Mouse (Mus musculus) forebrain, postnatal 0 days (tissue): ENCODE data around the gene Cdip1. TPM values are rescaled to one million over a fixed set of nuclear protein-coding genes. Genes with fewer than 3 reads are reported as not detected.

Experiments
- ATAC-seq: fragments of 200-750 bp; cut with Nextera tagmentation; 2 replicates; pipeline ENCODE4 v1.8.0; 2017; ENCODE audit warnings: mild to moderate bottlenecking, moderate library complexity
- DNase-seq: peaks from one replicate; pipeline ENCODE4 v3.0.0-alpha.2; 2015
- H3K27ac ChIP-seq: fragments of 300-500 bp; sonication (generic); 2 replicates; pipeline ENCODE4 v1.5.1; 2014; ENCODE audit warnings: low read depth, mild to moderate bottlenecking, antibody characterized with exemption, low read length, moderate library complexity, mixed read lengths
- H3K27me3 ChIP-seq: fragments of 300-500 bp; sonication (generic); 2 replicates; pipeline ENCODE4 v1.6.1; 2014; ENCODE audit warnings: mild to moderate bottlenecking, low read length, mixed read lengths; ENCODE audit not compliant: insufficient read depth
- H3K36me3 ChIP-seq: fragments of 300-500 bp; sonication (generic); 2 replicates; pipeline ENCODE4 v1.6.1; 2014; ENCODE audit warnings: mild to moderate bottlenecking, moderate library complexity; ENCODE audit not compliant: insufficient read depth
- H3K4me1 ChIP-seq: fragments of 300-500 bp; sonication (generic); 2 replicates; pipeline ENCODE4 v1.6.1; 2014; ENCODE audit warnings: antibody characterized with exemption; ENCODE audit not compliant: insufficient read depth
- H3K4me2 ChIP-seq: fragments of 300-500 bp; sonication (generic); 2 replicates; pipeline ENCODE4 v1.6.1; 2014; ENCODE audit warnings: low read depth, mild to moderate bottlenecking, moderate library complexity
- H3K4me3 ChIP-seq: fragments of 300-500 bp; sonication (generic); 2 replicates; pipeline ENCODE4 v1.5.1; 2014; ENCODE audit warnings: low read depth, low read length, mixed read lengths
- H3K9ac ChIP-seq: fragments of 300-500 bp; sonication (generic); 2 replicates; pipeline ENCODE4 v1.6.1; 2014; ENCODE audit warnings: mild to moderate bottlenecking
- H3K9me3 ChIP-seq: fragments of 300-500 bp; sonication (generic); 2 replicates; pipeline ENCODE4 v1.6.1; 2016; ENCODE audit warnings: low read length
- CTCF ChIP-seq: sonication (generic); IDR thresholded peaks from 2 replicates; pipeline ENCODE4 v1.5.1; 2016; ENCODE audit warnings: antibody characterized with exemption, control low read depth, low read depth
- WGBS: fragments of 180-500 bp; shearing (Covaris S2); extraction: QIAGEN DNeasy Blood & Tissue Kit; methylation state at CpG from one replicate; pipeline ENCODE4 v1.1.7; 2014; 5-methylcytosine and 5-hydroxymethylcytosine counted together
- polyA plus RNA-seq: library from polyadenylated mRNA; unstranded; fragments of >200 nt; fragmentation: Nextera tagmentation; extraction: Ambion mirVana; gene quantifications from 2 replicates; pipeline ENCODE4 v1.2.1, GENCODE M21; 2015
- total RNA-seq: library from RNA; depleted of rRNA; stranded (reverse); fragments of >200 nt; gene quantifications from 2 replicates; pipeline ENCODE4 v1.2.3, GENCODE M21; 2014

The Cdip1 gene
- total and polyA plus RNA-seq, 2 experiments from 2014 or later: 99.0 to 115 TPM

GRCm38 (mm10) chr16:4754045-4754444, 36.0 kb downstream of the Cdip1 start:
- no peak overlapping the region for H3K4me3 ChIP-seq
- TF ChIP-seq CTCF: no peak
- ATAC-seq (no peak), DNase-seq (no peak)
- H3K36me3 ChIP-seq: no peaks in the 10 kb centered on the region
- H3K4me1 ChIP-seq: no peaks in the 10 kb centered on the region
- WGBS: 89% methylated on average over 3 of the region's 3 CpGs
- H3K9me3 ChIP-seq: no peaks in the 10 kb centered on the region
- no peaks in the 10 kb centered on the region for H3K27me3 ChIP-seq
- no peak overlapping the region for H3K4me2 ChIP-seq
- no peak overlapping the region for H3K27ac ChIP-seq
- H3K9ac ChIP-seq: no peak overlapping the region

- Histone ChIP-seq H3K9me3 (no peaks in the 10 kb centered on the region), H3K9ac (no peak overlapping the region), H3K4me2 (no peak overlapping the region), H3K4me3 (no peak overlapping the region), H3K27ac (no peak overlapping the region), H3K4me1 (no peaks in the 10 kb centered on the region), H3K36me3 (no peaks in the 10 kb centered on the region), H3K27me3 (no peaks in the 10 kb centered on the region)
- DNase-seq: no peak
- TF ChIP-seq CTCF: no peak
- no peak for ATAC-seq
- WGBS: 96% methylated on average over 3 of the region's 3 CpGs
Measured at GRCm38 (mm10) chr16:4752155-4752554, 37.9 kb downstream of the Cdip1 start.

DNA sequence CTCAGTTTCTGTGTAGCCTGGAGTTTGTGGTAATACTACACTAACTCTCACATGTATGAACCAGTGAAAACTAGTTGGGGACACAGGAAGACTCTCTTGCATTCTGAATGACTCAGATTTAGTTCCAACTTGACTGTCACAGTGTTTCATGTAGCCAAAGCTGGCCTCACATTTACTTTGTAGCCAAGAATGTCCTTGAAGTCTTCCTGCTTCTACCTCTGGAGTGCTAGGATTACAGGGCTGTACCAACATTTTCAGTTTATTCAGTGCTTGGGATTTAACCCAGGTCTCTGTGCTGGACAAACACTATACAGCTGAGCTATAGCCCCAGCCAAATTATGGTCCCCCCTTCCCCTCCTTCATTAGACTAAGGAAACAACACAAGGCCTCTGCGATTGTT, 47.9 kb downstream of the Cdip1 start:
- 100% methylated on average over 1 of the region's 1 CpGs for WGBS
- Histone ChIP-seq H3K27ac (no peak overlapping the region), H3K36me3 (no peaks in the 10 kb centered on the region), H3K9me3 (no peaks in the 10 kb centered on the region), H3K9ac (no peak overlapping the region), H3K4me1 (no peaks in the 10 kb centered on the region), H3K4me3 (no peak overlapping the region), H3K27me3 (no peaks in the 10 kb centered on the region), H3K4me2 (no peak overlapping the region)
- DNase-seq (no peak), ATAC-seq (no peak)
- TF ChIP-seq CTCF: no peak

- ATAC-seq: no peak
Measured at GRCm38 (mm10) chr16:4739994-4740393, 50.1 kb downstream of the Cdip1 start.

DNA sequence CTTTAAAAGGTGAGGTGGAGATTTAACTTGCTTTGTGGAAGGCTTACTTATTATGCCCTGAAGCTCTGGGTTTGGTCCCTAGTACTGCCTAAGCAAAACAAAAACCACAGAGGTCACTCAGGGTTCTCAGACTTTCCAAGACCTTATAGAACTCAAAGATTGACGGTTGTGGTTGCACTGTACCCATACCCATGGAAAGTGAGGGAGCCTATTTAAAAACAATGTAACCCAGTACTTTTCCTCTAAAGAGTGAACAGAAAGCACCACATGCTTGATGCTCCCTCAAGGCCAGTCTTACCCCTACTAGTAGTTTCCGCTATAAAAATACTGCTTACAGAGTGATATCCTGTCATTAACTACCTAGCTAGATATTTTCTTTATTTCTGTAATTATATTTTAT, 53.8 kb downstream of the Cdip1 start:
- no peak overlapping the region for H3K27ac ChIP-seq
- no peaks in the 10 kb centered on the region for H3K36me3 ChIP-seq
- H3K27me3 ChIP-seq: no peaks in the 10 kb centered on the region
- H3K4me2 ChIP-seq: no peak overlapping the region
- ATAC-seq (no peak), DNase-seq (no peak)
- H3K9me3 ChIP-seq: no peaks in the 10 kb centered on the region
- H3K9ac ChIP-seq: no peak overlapping the region
- WGBS: 93% methylated on average over 2 of the region's 2 CpGs
- H3K4me3 ChIP-seq: no peak overlapping the region
- no peaks in the 10 kb centered on the region for H3K4me1 ChIP-seq
- no peak for TF ChIP-seq CTCF

More at GRCm38 (mm10) chr16:4739994-4740393, 50.1 kb downstream of the Cdip1 start:
- no peak overlapping the region for H3K27ac ChIP-seq
- no peaks in the 10 kb centered on the region for H3K27me3 ChIP-seq
- no peak overlapping the region for H3K9ac ChIP-seq
- no peak overlapping the region for H3K4me3 ChIP-seq
- WGBS: 97% methylated on average over 2 of the region's 2 CpGs
- TF ChIP-seq CTCF: no peak
- no peak overlapping the region for H3K4me2 ChIP-seq
- no peaks in the 10 kb centered on the region for H3K9me3 ChIP-seq
- no peak for DNase-seq
- H3K4me1 ChIP-seq: no peaks in the 10 kb centered on the region
- no peaks in the 10 kb centered on the region for H3K36me3 ChIP-seq

DNA sequence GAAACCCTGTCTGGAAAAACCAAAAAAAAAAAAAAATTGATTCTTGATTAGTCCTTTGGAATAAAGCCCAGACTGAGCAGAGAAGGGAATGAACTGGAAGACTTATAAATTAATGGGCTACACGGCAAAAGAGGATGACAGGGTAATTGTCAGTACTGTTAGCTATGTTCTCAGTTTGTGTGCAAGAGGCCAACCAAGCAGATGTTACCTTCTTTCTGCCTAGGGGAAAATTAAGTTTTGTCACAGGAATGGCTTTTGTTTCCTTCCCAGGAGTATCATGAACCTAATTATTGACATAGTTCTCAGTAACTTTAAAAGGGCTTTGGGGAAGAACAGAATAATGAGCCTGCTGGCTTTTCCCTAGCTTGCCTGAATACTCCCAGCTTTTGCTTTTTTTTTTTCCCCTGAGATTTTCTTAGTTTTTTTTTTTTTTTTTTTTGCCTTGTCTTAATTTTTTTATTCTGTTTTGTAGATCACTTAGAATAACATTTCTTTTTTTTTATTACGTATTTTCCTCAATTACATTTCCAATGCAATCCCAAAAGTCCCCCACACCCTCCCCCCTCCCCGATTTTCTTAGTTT, 59.2 kb downstream of the Cdip1 start:
- no peak overlapping the region for H3K27ac ChIP-seq
- H3K9me3 ChIP-seq: no peaks in the 10 kb centered on the region
- H3K27me3 ChIP-seq: no peaks in the 10 kb centered on the region
- WGBS: 60% methylated on average over 3 of the region's 3 CpGs
- no peak for ATAC-seq
- no peak overlapping the region for H3K9ac ChIP-seq
- no peak for TF ChIP-seq CTCF
- no peak overlapping the region for H3K4me2 ChIP-seq
- H3K4me1 ChIP-seq: peaks cover 6% of the 10 kb centered on the region; the same call in 1 of the 2 replicates
- DNase-seq: no peak
- no peak overlapping the region for H3K4me3 ChIP-seq
- H3K36me3 ChIP-seq: no peaks in the 10 kb centered on the region

GRCm38 (mm10) chr16:4727963-4728362, 62.1 kb downstream of the Cdip1 start:
- H3K27me3 ChIP-seq: no peaks in the 10 kb centered on the region
- 96% methylated on average over 1 of the region's 1 CpGs for WGBS
- peaks cover 6% of the 10 kb centered on the region; the same call in 1 of the 2 replicates for H3K4me1 ChIP-seq
- no peak overlapping the region for H3K4me3 ChIP-seq
- H3K4me2 ChIP-seq: no peak overlapping the region
- no peak overlapping the region for H3K9ac ChIP-seq
- ATAC-seq (no peak), DNase-seq (no peak)
- TF ChIP-seq CTCF: no peak
- H3K9me3 ChIP-seq: no peaks in the 10 kb centered on the region
- no peaks in the 10 kb centered on the region for H3K36me3 ChIP-seq
- no peak overlapping the region for H3K27ac ChIP-seq
